Mouse (Mus musculus): ENCODE measurements around the gene Gm11236. TPM values are rescaled to one million over a fixed set of nuclear protein-coding genes. Genes with fewer than 3 reads are reported as not detected.
"Not testable (repeated sequence)": the region's sequence is repeated elsewhere in the genome, so short reads cannot be mapped to it uniquely, and the experiment has no call there.

Gm11236 gene
- polyA plus RNA-seq (2012; rRNA removed) = not detected in 2 replicates

- not testable (repeated sequence) for H3K27ac ChIP-seq (ENCODE audit: control insufficient read depth, insufficient read depth, low read depth, low read length); H3K36me3 ChIP-seq (ENCODE audit: control insufficient read depth, insufficient read depth, low read length); H3K4me3 ChIP-seq (ENCODE audit: control insufficient read depth, low read depth, low read length); H3K4me1 ChIP-seq (ENCODE audit: control insufficient read depth, insufficient read depth, low read length); H3K27me3 ChIP-seq (ENCODE audit: control insufficient read depth, insufficient read depth, low read length)
These were observed at the start of gene Gm11236 for GRCm38 (mm10) chr4:73637821-73638220. Gene Gm11236, plus strand, starts transcription at chr4:73638121.

DNA sequence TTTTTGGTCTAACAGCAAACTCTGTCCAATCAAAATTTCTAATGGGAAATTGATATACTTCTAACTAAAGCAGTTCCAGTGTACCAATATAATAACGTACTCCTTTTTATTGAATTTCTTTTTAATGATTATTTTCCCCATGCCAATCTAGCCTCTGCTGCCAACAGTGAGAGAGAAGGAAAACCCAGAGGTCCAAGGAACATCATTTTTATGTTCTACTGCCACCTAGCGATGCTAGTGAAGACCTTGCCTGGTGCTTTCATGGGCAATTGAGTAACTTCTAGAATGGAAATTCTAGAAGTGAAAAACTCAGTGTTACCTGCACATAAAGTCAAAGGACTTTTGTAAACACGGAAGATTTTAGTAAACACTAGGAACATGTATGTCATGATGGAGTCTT lies 38.7 kb upstream of the Gm11236 start:
- TF ChIP-seq CTCF (IDR thresholded peaks at IDR 0.05; ENCODE audit: control insufficient read depth, insufficient read depth, insufficient replicate concordance, low read depth, low read length) (no peak), POLR2A (IDR thresholded peaks at IDR 0.05; ENCODE audit: control insufficient read depth, low read depth, low read length) (no peak)
- no peaks in the 10 kb centered on the region for H3K36me3 ChIP-seq (ENCODE audit: control insufficient read depth, insufficient read depth, low read length)
- no peaks in the 10 kb centered on the region for H3K4me1 ChIP-seq (ENCODE audit: control insufficient read depth, insufficient read depth, low read length)
- H3K27me3 ChIP-seq (ENCODE audit: control insufficient read depth, insufficient read depth, low read length) = no peaks in the 10 kb centered on the region
- H3K4me3 ChIP-seq (ENCODE audit: control insufficient read depth, low read depth, low read length) = no peak overlapping the region
- H3K27ac ChIP-seq (ENCODE audit: control insufficient read depth, insufficient read depth, low read depth, low read length) = no peak overlapping the region

- H3K36me3 ChIP-seq (ENCODE audit: control insufficient read depth, insufficient read depth, low read length); H3K4me1 ChIP-seq (ENCODE audit: control insufficient read depth, insufficient read depth, low read length); H3K27ac ChIP-seq (ENCODE audit: control insufficient read depth, insufficient read depth, low read depth, low read length); H3K27me3 ChIP-seq (ENCODE audit: control insufficient read depth, insufficient read depth, low read length); H3K4me3 ChIP-seq (ENCODE audit: control insufficient read depth, low read depth, low read length): not testable (repeated sequence)
These were observed 30.3 kb upstream of the Gm11236 start, which contains the start of gene Gm11238 for GRCm38 (mm10) chr4:73607581-73607980. Gene Gm11238, plus strand, starts transcription at chr4:73607881.

- not testable (repeated sequence) for H3K4me1 ChIP-seq (ENCODE audit: control insufficient read depth, insufficient read depth, low read length); H3K36me3 ChIP-seq (ENCODE audit: control insufficient read depth, insufficient read depth, low read length); H3K27me3 ChIP-seq (ENCODE audit: control insufficient read depth, insufficient read depth, low read length); H3K27ac ChIP-seq (ENCODE audit: control insufficient read depth, insufficient read depth, low read depth, low read length); H3K4me3 ChIP-seq (ENCODE audit: control insufficient read depth, low read depth, low read length)
These were observed 15.2 kb upstream of the Gm11236 start, which contains the start of gene Gm11237 for GRCm38 (mm10) chr4:73622684-73623083. Gene Gm11237, plus strand, starts transcription at chr4:73622984.

- not testable (repeated sequence) for H3K27ac ChIP-seq (ENCODE audit: control insufficient read depth, insufficient read depth, low read depth, low read length); H3K4me1 ChIP-seq (ENCODE audit: control insufficient read depth, insufficient read depth, low read length); H3K4me3 ChIP-seq (ENCODE audit: control insufficient read depth, low read depth, low read length); H3K36me3 ChIP-seq (ENCODE audit: control insufficient read depth, insufficient read depth, low read length); H3K27me3 ChIP-seq (ENCODE audit: control insufficient read depth, insufficient read depth, low read length)
These were observed 23.9 kb downstream of the Gm11236 start for GRCm38 (mm10) chr4:73661864-73662263.

DNA sequence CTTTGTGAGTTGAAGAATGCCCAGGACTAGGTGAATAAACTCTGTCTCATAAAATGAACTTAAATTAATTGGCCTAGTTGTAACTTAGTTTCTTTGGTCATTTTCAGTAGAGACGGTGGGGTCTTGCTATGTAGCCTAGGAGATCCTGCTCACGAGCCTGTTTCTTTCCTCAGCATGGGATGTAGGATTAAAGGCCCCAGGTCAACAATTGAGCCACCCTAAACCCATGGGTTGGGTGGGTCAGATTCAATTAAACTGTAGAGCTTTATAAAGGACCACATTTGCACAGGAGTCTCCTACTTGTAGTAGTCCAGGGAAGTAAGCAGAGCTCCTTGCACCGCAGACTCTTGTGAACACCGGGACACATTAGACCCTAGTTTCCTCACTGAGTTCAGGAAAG lies 30.1 kb downstream of the Gm11236 start, which contains the start of gene Gm11239:
Gene Gm11239 (plus strand): TSS at position 301 of the 400 bp plus-strand sequence.
- H3K4me1 ChIP-seq (ENCODE audit: control insufficient read depth, insufficient read depth, low read length); H3K36me3 ChIP-seq (ENCODE audit: control insufficient read depth, insufficient read depth, low read length); H3K4me3 ChIP-seq (ENCODE audit: control insufficient read depth, low read depth, low read length); H3K27me3 ChIP-seq (ENCODE audit: control insufficient read depth, insufficient read depth, low read length); H3K27ac ChIP-seq (ENCODE audit: control insufficient read depth, insufficient read depth, low read depth, low read length): not testable (repeated sequence)

- H3K4me1 ChIP-seq (ENCODE audit: control insufficient read depth, insufficient read depth, low read length); H3K36me3 ChIP-seq (ENCODE audit: control insufficient read depth, insufficient read depth, low read length); H3K27me3 ChIP-seq (ENCODE audit: control insufficient read depth, insufficient read depth, low read length); H3K27ac ChIP-seq (ENCODE audit: control insufficient read depth, insufficient read depth, low read depth, low read length); H3K4me3 ChIP-seq (ENCODE audit: control insufficient read depth, low read depth, low read length): not testable (repeated sequence)
These were observed 45.3 kb downstream of the Gm11236 start, which contains the start of gene Gm428 for GRCm38 (mm10) chr4:73683216-73683615. Gene Gm428, plus strand, starts transcription at chr4:73683516.

Other genes with a start within 250 kb of the Gm11236 start
- gene Gm11487, start 233.0 kb upstream of the Gm11236 start, polyA plus RNA-seq (2012; rRNA removed) = not detected in 2 replicates
- gene Gm11238, start 30.2 kb upstream of the Gm11236 start, polyA plus RNA-seq (2012; rRNA removed) = not detected in 2 replicates
- gene Gm11237, start 15.1 kb upstream of the Gm11236 start, polyA plus RNA-seq (2012; rRNA removed) = not detected in 2 replicates
- not detected in 2 replicates for gene Gm11239, start 30.2 kb downstream of the Gm11236 start, polyA plus RNA-seq (2012; rRNA removed)
- not detected in 2 replicates for gene Gm428, start 45.4 kb downstream of the Gm11236 start, polyA plus RNA-seq (2012; rRNA removed)
- 12.1 and 12.4 TPM in 2 replicates for gene Rasef, start 152.9 kb downstream of the Gm11236 start, polyA plus RNA-seq (2012; rRNA removed)
- gene Gm11758, start 238.1 kb downstream of the Gm11236 start, polyA plus RNA-seq (2012; rRNA removed) = not detected in 2 replicates